Mouse (Mus musculus): ENCODE data around the gene Vmn1r231. TPM values are rescaled to one million over a fixed set of nuclear protein-coding genes. Genes with fewer than 3 reads are reported as not detected.

Gene Vmn1r231
- polyA plus RNA-seq, 1 experiment from 2014 or later, result not detected

Other genes starting within 250 kb of the Vmn1r231 start
- not detected in 2 replicates for gene Vmn1r226, start 222.2 kb downstream of the Vmn1r231 start, polyA plus RNA-seq (2014; fragmentation: Nextera tagmentation; extraction: Ambion mirVana)
- gene Vmn1r227, start 175.2 kb downstream of the Vmn1r231 start, polyA plus RNA-seq (2014; fragmentation: Nextera tagmentation; extraction: Ambion mirVana), result not detected in 2 replicates
- gene Vmn1r228, start 118.9 kb downstream of the Vmn1r231 start, polyA plus RNA-seq (2014; fragmentation: Nextera tagmentation; extraction: Ambion mirVana), result not detected in 2 replicates
- not detected in 2 replicates for gene Vmn1r229, start 93.5 kb downstream of the Vmn1r231 start, polyA plus RNA-seq (2014; fragmentation: Nextera tagmentation; extraction: Ambion mirVana)
- not detected in 2 replicates for gene Vmn1r230, start 64.6 kb downstream of the Vmn1r231 start, polyA plus RNA-seq (2014; fragmentation: Nextera tagmentation; extraction: Ambion mirVana)
- not detected in 2 replicates for gene Vmn1r232, start 14.6 kb upstream of the Vmn1r231 start, polyA plus RNA-seq (2014; fragmentation: Nextera tagmentation; extraction: Ambion mirVana)
- gene Ppp2r1a, start 40.2 kb upstream of the Vmn1r231 start, polyA plus RNA-seq (2014; fragmentation: Nextera tagmentation; extraction: Ambion mirVana), result 384 and 485 TPM in 2 replicates
- not detected in 2 replicates for gene Vmn1r233, start 91.4 kb upstream of the Vmn1r231 start, polyA plus RNA-seq (2014; fragmentation: Nextera tagmentation; extraction: Ambion mirVana)
- 16.7 and 17.2 TPM in 2 replicates for gene Zfp160, start 103.8 kb upstream of the Vmn1r231 start, polyA plus RNA-seq (2014; fragmentation: Nextera tagmentation; extraction: Ambion mirVana)

Measured in kidney, embryonic 14.5 days (tissue).